Mouse (Mus musculus) midbrain, embryonic 12.5 days (tissue): ENCODE measurements around the gene Marveld3. TPM values are rescaled to one million over a fixed set of nuclear protein-coding genes. Genes with fewer than 3 reads are reported as not detected.

ENCODE experiments used
- ATAC-seq: fragments of 200-750 bp; cut with Nextera tagmentation; 2 replicates; pipeline ENCODE4 v1.8.0; 2017; ENCODE audit warnings: low read depth, moderate TSS enrichment, moderate library complexity; ENCODE audit not compliant: low FRiP score
- H3K27ac ChIP-seq: fragments of 300-500 bp; sonication (generic); replicated peaks from 2 replicates; pipeline ENCODE4 v1.5.1; 2016; ENCODE audit warnings: mild to moderate bottlenecking
- H3K27me3 ChIP-seq: fragments of 300-500 bp; sonication (generic); 2 replicates; pipeline ENCODE4 v1.6.1; 2016; ENCODE audit warnings: mild to moderate bottlenecking
- H3K36me3 ChIP-seq: fragments of 300-500 bp; sonication (generic); 2 replicates; pipeline ENCODE4 v1.6.1; 2016
- H3K4me1 ChIP-seq: fragments of 300-500 bp; sonication (generic); 2 replicates; pipeline ENCODE4 v1.6.1; 2016
- H3K4me2 ChIP-seq: fragments of 300-500 bp; sonication (generic); replicated peaks from 2 replicates; pipeline ENCODE4 v1.6.1; 2016; ENCODE audit warnings: mild to moderate bottlenecking, moderate library complexity
- H3K4me3 ChIP-seq: fragments of 300-500 bp; sonication (generic); 2 replicates; pipeline ENCODE4 v1.5.1; 2016; ENCODE audit warnings: mild to moderate bottlenecking
- H3K9ac ChIP-seq: fragments of 300-500 bp; sonication (generic); replicated peaks from 2 replicates; pipeline ENCODE4 v1.6.1; 2016; ENCODE audit warnings: mild to moderate bottlenecking, moderate library complexity
- H3K9me3 ChIP-seq: fragments of 300-500 bp; sonication (generic); 2 replicates; pipeline ENCODE4 v1.6.1; 2016; ENCODE audit warnings: mild to moderate bottlenecking
- WGBS: fragments of 180-500 bp; shearing (Covaris S2); methylation state at CpG from one replicate; pipeline ENCODE4 v1.1.7; 2016; 5-methylcytosine and 5-hydroxymethylcytosine counted together
- polyA plus RNA-seq: library from polyadenylated mRNA; unstranded; fragments of >200 nt; fragmentation: Nextera tagmentation; extraction: Ambion mirVana; gene quantifications from 2 replicates; pipeline ENCODE4 v1.2.1, GENCODE M21; 2016

Gene Marveld3
- polyA plus RNA-seq, 1 experiment from 2014 or later, result 1.0 TPM

DNA sequence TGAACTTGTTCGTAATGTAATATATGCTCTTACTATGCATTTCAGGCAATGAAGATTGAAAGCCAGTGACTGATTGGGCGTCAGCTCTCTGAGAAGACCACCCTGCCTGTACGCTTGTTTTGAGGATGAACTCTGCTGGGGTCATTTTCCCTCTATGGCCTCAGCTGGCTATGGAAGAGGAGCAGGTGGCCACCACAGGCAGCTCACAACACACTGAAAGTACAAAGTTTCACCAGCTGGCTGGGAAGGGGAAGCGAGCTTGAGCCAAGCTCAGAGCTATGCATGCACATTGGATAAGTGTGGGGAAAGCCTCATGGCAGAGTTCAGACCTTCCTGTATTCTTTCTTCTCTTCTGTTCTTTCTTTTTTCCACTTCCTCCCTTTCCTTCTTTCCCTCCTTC, 2.9 kb downstream of the Marveld3 start:
- no peaks in the 10 kb centered on the region for H3K9me3 ChIP-seq
- no peak for ATAC-seq
- no peak overlapping the region for H3K4me2 ChIP-seq
- H3K27ac ChIP-seq, result no peak overlapping the region
- no peaks in the 10 kb centered on the region for H3K36me3 ChIP-seq
- no peak overlapping the region for H3K9ac ChIP-seq
- peaks cover 30% of the 10 kb centered on the region for H3K4me1 ChIP-seq
- 87% methylated on average over 4 of the region's 4 CpGs for WGBS
- H3K4me3 ChIP-seq, result no peak overlapping the region
- peaks cover 48% of the 10 kb centered on the region for H3K27me3 ChIP-seq

DNA sequence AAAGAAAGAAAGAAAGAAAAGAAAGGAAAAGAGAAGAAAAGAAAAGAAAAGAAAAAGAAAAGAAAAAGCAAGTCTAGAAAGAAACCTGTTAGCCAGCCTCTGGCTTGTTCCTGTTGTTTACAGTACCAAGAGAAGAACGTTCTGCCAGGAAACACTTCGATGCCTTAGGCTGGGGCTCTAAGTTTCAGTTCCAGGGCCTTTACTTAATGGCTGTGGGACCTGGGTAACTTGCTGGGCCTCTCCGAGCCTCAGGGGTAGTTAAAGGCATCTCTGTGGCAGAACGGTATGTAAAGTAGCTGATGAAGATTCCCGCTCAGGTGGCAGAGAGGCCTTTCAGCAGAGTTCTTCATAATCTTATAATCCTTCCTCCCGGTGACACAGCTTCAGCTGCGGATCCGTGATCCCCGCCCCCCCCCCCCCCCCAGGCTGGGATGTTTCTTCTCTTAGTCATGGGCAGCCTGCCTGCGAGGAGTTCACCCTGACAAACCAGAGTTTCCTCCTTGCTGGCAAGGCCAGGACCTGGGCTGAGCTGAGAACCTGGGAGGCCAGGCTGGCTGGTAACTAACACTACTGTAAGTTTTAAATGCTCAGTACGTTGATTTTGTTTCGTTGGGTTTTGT, 3.9 kb downstream of the Marveld3 start:
- H3K9me3 ChIP-seq, result no peaks in the 10 kb centered on the region
- ATAC-seq, result no peak
- no peak overlapping the region for H3K9ac ChIP-seq
- H3K4me3 ChIP-seq, result no peak overlapping the region
- H3K27me3 ChIP-seq, result peaks cover 46% of the 10 kb centered on the region
- peaks cover 31% of the 10 kb centered on the region for H3K4me1 ChIP-seq
- H3K36me3 ChIP-seq, result no peaks in the 10 kb centered on the region
- no peak overlapping the region for H3K4me2 ChIP-seq
- no peak overlapping the region for H3K27ac ChIP-seq
- WGBS, result 20% methylated on average over 12 of the region's 12 CpGs

DNA sequence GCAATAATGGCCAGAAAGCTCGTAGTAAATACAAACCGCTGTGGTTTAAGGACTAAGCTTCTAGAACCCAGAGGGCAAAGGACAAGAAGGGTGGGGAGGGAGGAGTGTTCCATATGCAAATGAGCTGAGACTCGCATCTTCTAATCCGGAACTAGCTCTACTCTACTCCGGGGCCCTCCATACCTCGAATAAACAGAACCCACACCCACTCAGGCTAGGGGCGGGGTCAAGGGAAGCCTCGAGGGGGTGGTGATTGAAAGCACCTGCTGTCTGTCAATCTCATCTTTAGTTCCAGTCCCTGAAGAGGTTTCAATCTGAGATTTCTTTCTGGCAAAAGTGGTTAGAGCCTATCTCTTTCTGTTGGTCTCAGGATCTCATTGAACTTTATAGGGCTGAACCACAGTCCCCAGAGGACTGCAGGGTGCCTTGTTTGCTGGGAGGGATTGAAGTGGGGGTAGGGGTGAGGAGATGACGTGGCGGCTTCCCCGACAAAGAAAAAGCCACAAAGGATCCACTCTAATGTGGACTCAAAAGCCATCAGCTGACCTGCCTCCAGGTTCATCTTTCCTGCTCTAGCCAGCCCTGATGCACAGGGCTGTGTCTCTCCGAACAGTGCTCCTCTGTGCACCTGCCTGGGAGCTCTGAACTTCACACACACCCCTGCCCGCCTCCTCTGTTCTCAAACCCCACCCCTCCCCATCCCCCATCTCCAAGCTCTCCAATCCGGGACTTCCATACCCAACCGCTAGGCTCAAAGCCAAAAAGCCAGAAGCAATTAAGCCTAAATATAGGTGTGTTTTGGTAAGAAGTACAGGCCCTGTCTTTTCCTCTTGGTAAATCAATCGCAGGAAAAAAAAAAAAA, 4.6 kb downstream of the Marveld3 start:
- WGBS, result 3% methylated on average over 16 of the region's 16 CpGs
- Histone ChIP-seq H3K4me3 (no peak overlapping the region), H3K27me3 (peaks cover 39% of the 10 kb centered on the region), H3K4me1 (peaks cover 31% of the 10 kb centered on the region), H3K4me2 (peak overlapping the region; percentile 11; the same call in 1 of the 2 replicates), H3K27ac (no peak overlapping the region; the same call in 1 of the 2 replicates), H3K9me3 (no peaks in the 10 kb centered on the region), H3K9ac (no peak overlapping the region), H3K36me3 (no peaks in the 10 kb centered on the region)
- peak; percentile 60 for ATAC-seq

DNA sequence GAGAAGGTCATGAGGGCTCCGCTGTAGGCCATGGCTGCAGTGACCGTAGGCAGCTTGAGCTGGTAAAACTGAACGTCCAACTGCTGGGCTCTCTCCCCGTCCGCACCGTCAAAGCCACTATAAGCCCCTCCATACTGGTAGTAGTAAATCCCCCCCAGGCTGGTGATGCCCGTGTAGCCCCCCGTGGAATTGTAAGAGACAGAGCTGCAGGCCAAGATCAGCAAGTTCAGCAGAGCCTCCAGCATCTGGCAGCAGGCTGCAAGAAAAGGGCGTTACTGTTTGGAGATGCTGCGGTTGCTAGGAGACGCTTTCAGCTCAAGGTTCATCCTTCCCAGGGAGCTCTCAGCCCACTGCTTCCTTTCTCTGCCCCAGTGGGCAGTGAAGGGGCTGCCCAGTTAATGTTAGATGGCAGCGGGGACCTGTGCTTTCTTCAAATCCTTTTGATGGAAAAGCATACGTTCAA, 7.5 kb downstream of the Marveld3 start:
- peak overlapping the region; percentile 9; the same call in 1 of the 2 replicates for H3K4me2 ChIP-seq

DNA sequence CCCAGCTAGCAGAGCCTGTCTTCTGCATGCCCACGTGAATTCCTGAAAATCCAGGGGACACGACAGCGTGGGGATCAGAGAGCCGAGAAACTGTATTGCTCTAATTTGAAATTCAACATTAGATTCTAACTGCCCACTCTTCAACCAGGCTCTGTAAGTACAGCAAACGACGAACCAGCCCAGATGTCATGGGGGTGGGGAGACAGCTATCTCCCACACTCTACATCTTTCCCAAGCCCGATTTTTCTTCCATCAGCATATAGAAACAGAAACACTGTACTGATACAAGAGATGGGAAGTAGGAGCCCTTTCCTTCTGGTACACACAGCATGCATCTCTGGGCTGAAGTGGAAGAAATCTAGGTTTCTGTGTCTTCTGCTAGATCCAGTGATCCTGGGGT, 9.8 kb downstream of the Marveld3 start:
- 61% methylated on average over 7 of the region's 7 CpGs for WGBS
- Histone ChIP-seq H3K36me3 (no peaks in the 10 kb centered on the region), H3K4me1 (peaks cover 34% of the 10 kb centered on the region), H3K4me2 (no peak overlapping the region), H3K27ac (no peak overlapping the region), H3K4me3 (no peak overlapping the region), H3K27me3 (peaks cover 31% of the 10 kb centered on the region), H3K9me3 (no peaks in the 10 kb centered on the region), H3K9ac (no peak overlapping the region)
- no peak for ATAC-seq

More for the DNA sequence above, 7.5 kb downstream of the Marveld3 start:
- Histone ChIP-seq H3K9ac (no peak overlapping the region), H3K36me3 (no peaks in the 10 kb centered on the region), H3K9me3 (no peaks in the 10 kb centered on the region), H3K4me1 (peaks cover 37% of the 10 kb centered on the region), H3K4me3 (no peak overlapping the region), H3K27ac (peak overlapping the region; percentile 58), H3K27me3 (peaks cover 21% of the 10 kb centered on the region)
- ATAC-seq, result peak; percentile 71
- 26% methylated on average over 13 of the region's 13 CpGs for WGBS

DNA sequence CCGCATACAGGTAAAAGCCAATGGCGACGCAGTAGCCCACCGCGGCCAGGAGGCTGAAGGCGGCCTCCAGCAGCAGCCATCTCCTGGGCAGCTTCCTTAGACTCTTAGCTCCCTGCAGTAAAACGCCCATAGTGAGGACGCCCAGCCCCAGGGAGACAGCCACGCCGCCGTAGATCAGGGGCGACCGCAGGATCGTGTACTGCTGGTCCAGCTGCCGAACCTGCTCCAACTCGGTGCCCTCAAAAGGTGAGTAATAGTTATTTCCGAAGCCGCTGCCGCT, 13.8 kb downstream of the Marveld3 start:
- Histone ChIP-seq H3K36me3 (no peaks in the 10 kb centered on the region), H3K4me3 (peak overlapping the region; percentile 39), H3K27me3 (peaks cover 33% of the 10 kb centered on the region), H3K9ac (peak overlapping the region; percentile 51), H3K9me3 (no peaks in the 10 kb centered on the region), H3K4me1 (peaks cover 21% of the 10 kb centered on the region), H3K4me2 (peak overlapping the region; percentile 56), H3K27ac (no peak overlapping the region)
- WGBS, result 3% methylated on average over 19 of the region's 19 CpGs
- ATAC-seq, result no peak

DNA sequence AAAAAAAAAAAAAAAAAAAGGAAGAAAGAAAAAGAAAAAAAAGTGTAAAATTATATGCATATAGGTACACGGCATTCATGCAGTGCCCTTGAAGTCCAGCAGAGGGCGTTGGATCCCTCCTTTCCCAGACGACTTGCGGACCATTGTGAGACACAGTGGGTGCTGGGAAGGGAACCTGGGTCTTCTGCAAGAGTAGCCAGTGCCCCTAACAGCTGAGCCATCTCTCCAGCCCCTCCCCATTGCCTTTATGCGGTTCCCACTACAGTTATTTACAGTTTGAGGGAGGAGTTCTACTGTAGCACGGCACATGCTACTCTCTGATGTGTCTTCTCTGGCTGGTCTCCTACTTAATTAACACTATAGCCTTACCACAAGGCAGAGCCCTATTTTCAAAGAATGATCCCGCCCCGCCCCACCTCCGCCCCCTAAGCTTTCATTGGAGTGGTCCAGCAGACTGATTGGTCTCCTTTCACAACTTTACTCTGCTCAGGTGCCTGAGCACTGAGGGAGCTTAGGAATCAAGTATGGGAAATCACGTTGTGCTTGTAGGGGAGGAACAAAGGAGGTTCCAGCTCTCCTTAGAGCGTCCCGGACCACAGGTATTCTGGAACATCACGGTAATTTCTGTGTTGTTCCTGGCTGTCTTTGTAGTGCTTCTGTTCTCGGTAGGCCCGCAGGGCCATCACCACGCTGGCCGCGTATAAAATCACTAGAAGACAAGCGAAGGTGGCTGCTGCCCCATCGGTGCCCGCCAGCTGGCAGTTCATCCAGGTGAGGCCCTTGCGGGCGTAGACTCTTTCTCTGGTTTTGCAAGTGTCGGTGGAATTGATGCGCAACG, 14.3 kb downstream of the Marveld3 start:
- Histone ChIP-seq H3K27ac (no peak overlapping the region), H3K4me1 (peaks cover 21% of the 10 kb centered on the region), H3K27me3 (peaks cover 33% of the 10 kb centered on the region), H3K9me3 (no peaks in the 10 kb centered on the region), H3K4me2 (peak overlapping the region; percentile 56), H3K4me3 (peak overlapping the region; percentile 39), H3K36me3 (no peaks in the 10 kb centered on the region), H3K9ac (peak overlapping the region; percentile 51)
- peak; percentile 76 for ATAC-seq
- WGBS, result 2% methylated on average over 26 of the region's 26 CpGs

DNA sequence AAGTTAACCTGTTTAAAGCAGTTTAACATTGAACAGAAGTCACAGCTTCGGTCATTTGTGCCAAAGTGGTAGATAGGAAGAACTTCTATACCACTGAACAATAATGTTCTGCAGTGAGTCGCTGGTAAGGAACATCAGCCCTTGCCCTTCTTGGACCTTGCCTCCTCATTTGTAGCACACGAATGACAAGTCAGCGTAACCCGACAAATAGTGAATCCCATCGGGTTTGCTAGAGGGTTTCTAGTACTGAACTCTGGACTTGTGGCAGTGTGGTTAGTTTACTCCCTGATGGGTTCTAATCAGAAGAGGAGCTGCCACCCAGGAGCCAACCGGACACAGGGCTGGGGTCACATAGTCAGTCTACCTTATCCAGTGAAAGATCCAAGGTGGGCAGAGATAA, 15.7 kb downstream of the Marveld3 start:
- H3K4me2 ChIP-seq, result no peak overlapping the region
- no peak overlapping the region for H3K4me3 ChIP-seq
- H3K36me3 ChIP-seq, result peaks cover 6% of the 10 kb centered on the region; the same call in 1 of the 2 replicates
- H3K9ac ChIP-seq, result no peak overlapping the region
- H3K27ac ChIP-seq, result no peak overlapping the region
- WGBS, result 93% methylated on average over 7 of the region's 7 CpGs
- H3K27me3 ChIP-seq, result peaks cover 33% of the 10 kb centered on the region
- no peaks in the 10 kb centered on the region for H3K9me3 ChIP-seq
- ATAC-seq, result no peak
- peaks cover 12% of the 10 kb centered on the region for H3K4me1 ChIP-seq

DNA sequence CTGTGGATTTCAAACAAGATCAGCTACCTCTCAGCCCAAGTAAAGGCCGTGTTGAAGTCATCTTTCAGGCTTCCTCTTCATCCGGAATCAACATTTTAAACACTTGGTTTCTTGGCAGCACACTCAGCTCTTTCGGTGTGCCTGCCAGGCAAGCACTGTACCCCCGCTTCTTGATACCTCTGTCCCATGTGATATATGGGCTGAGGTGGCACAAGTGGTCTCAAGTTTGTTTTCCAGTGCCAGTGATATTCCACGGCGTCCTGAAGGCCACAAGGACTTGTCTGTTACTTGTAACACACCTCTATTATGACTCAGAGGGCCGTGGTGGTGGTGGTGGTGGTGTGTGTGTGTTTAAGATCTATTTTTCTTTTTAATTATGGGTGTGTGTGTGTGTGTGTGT, 16.3 kb downstream of the Marveld3 start:
- Histone ChIP-seq H3K9ac (no peak overlapping the region), H3K4me3 (no peak overlapping the region), H3K27me3 (peaks cover 33% of the 10 kb centered on the region), H3K36me3 (peaks cover 12% of the 10 kb centered on the region), H3K4me1 (peaks cover 8% of the 10 kb centered on the region; the same call in 1 of the 2 replicates), H3K27ac (no peak overlapping the region), H3K4me2 (no peak overlapping the region), H3K9me3 (no peaks in the 10 kb centered on the region)
- whole genome bisulfite sequencing, result 86% methylated on average over 7 of the region's 7 CpGs
- no peak for ATAC-seq

DNA sequence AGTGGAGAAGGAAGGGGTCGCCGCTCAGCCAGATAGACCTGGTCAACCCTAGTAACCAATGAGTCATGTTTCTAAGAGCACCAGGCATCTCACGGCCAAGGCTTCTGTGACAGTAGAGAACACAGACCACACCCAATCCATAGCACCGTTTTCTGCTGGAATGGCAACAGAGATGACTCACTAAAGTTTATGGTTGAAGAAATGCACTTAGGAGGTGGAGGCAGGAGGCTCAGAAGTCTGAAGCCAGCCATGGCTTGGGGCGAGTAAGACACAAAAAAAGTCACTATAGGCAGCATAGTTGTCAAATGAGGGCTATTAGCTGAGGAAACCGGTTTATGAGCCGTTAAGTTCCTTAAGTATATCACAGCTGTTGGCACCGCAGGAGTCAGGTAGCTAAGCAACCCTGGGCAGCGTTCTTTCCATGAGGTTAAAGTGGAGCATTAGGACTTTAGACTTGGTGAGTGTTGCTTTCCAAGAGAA, 16.8 kb downstream of the Marveld3 start:
- H3K36me3 ChIP-seq, result peaks cover 17% of the 10 kb centered on the region
- H3K27ac ChIP-seq, result no peak overlapping the region
- no peak for ATAC-seq
- no peak overlapping the region for H3K4me2 ChIP-seq
- H3K9me3 ChIP-seq, result no peaks in the 10 kb centered on the region
- no peak overlapping the region for H3K4me3 ChIP-seq
- no peak overlapping the region for H3K9ac ChIP-seq
- peaks cover 8% of the 10 kb centered on the region; the same call in 1 of the 2 replicates for H3K4me1 ChIP-seq
- WGBS, result 52% methylated on average over 9 of the region's 9 CpGs
- peaks cover 29% of the 10 kb centered on the region for H3K27me3 ChIP-seq

DNA sequence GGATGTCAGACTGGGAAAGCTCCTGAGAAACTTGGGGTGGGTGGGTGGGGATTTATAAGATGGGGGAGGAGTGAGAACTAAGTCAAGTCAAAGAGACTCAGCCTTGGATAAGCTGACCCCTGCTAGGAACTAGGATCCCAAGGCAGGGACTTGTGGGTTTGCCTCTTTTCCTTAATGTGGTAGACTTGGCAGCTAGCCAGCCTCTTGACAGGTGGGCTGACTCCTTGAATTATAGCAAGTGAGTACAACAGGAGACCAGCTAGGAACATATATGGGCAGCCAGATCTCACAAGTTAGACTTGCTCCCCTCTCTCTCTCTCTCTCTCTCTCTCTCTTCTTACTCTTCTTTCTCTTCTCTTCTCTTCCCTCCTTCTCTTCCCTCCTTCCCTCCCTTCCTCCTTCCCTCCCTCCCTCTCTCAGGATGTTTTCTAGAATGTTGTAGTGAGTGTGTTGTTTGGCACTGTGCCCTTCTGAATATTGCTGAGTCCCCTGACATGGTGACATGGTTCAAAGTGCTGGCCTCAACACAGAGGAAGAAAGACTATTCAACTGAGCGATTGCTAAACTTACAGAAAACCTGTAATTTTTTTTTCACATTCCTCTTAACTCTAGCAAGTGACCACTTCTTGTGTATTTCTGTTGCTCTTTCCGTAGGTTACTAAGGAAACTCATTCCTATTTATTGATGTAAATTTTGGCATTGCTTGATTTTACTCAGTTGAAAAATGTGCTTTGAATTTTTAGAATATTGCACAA, 20.2 kb downstream of the Marveld3 start:
- no peaks in the 10 kb centered on the region for H3K4me1 ChIP-seq
- no peaks in the 10 kb centered on the region for H3K9me3 ChIP-seq
- H3K27me3 ChIP-seq, result peaks cover 2% of the 10 kb centered on the region; the same call in 1 of the 2 replicates
- 95% methylated on average over 2 of the region's 2 CpGs for WGBS
- no peak overlapping the region for H3K9ac ChIP-seq
- no peak overlapping the region for H3K4me3 ChIP-seq
- H3K4me2 ChIP-seq, result no peak overlapping the region
- ATAC-seq, result no peak
- H3K27ac ChIP-seq, result no peak overlapping the region
- peaks cover 43% of the 10 kb centered on the region for H3K36me3 ChIP-seq
